Mouse (Mus musculus): Measurements from ENCODE around the gene 9530053A07Rik.
A peak's percentile ranks its signal among the peaks of the same experiment; 100 is the strongest.

Gene 9530053A07Rik

GRCm38 (mm10) chr7:28175358-28175757 lies 46.1 kb downstream of the 9530053A07Rik start:
- no peak for DNase-seq

GRCm38 (mm10) chr7:28179228-28179627 lies 50.0 kb downstream of the 9530053A07Rik start, which contains the start of gene Dyrk1b:
TSS of gene Dyrk1b (plus strand) at chr7:28179469.
- peak; percentile 98 to 99 for DNase-seq

- peak; percentile 87 to 88 for DNase-seq
These were observed 50.6 kb downstream of the 9530053A07Rik start for GRCm38 (mm10) chr7:28179741-28180377.

GRCm38 (mm10) chr7:28180890-28181289 lies 51.6 kb downstream of the 9530053A07Rik start:
- DNase-seq: no peak

- no peak for DNase-seq
These were observed 52.1 kb downstream of the 9530053A07Rik start for GRCm38 (mm10) chr7:28181376-28181775.

GRCm38 (mm10) chr7:28182320-28182719 lies 53.1 kb downstream of the 9530053A07Rik start:
- DNase-seq: no peak

GRCm38 (mm10) chr7:28185884-28186283 lies 56.6 kb downstream of the 9530053A07Rik start:
- DNase-seq: no peak

- no peak for DNase-seq
These were observed 57.4 kb downstream of the 9530053A07Rik start for GRCm38 (mm10) chr7:28186631-28187030.

- DNase-seq: no peak
These were observed 62.2 kb downstream of the 9530053A07Rik start for GRCm38 (mm10) chr7:28191489-28191888.

GRCm38 (mm10) chr7:28191903-28192302 lies 62.6 kb downstream of the 9530053A07Rik start:
- DNase-seq: no peak

- DNase-seq: no peak
These were observed 66.3 kb downstream of the 9530053A07Rik start for GRCm38 (mm10) chr7:28195414-28196098.

GRCm38 (mm10) chr7:28196528-28196927 lies 67.3 kb downstream of the 9530053A07Rik start:
- DNase-seq: no peak

GRCm38 (mm10) chr7:28199054-28199453 lies 69.8 kb downstream of the 9530053A07Rik start:
- no peak for DNase-seq

- no peak for DNase-seq
These were observed 74.2 kb downstream of the 9530053A07Rik start for GRCm38 (mm10) chr7:28203207-28204108.

- no peak for DNase-seq
These were observed 76.9 kb downstream of the 9530053A07Rik start for GRCm38 (mm10) chr7:28206044-28206600.

- no peak for DNase-seq
These were observed 79.2 kb downstream of the 9530053A07Rik start for GRCm38 (mm10) chr7:28208396-28208987.

- peak; percentile 36 to 52 for DNase-seq
These were observed 79.8 kb downstream of the 9530053A07Rik start for GRCm38 (mm10) chr7:28208988-28209508.

- no peak for DNase-seq
These were observed 81.5 kb downstream of the 9530053A07Rik start for GRCm38 (mm10) chr7:28210731-28211130.

GRCm38 (mm10) chr7:28214142-28214541 lies 84.9 kb downstream of the 9530053A07Rik start:
- DNase-seq: peak in 1 of 2 experiments; percentile 60

Measured in spleen, adult 18-20 months (tissue).